Mouse (Mus musculus) ES-Bruce4 (cell line): ENCODE results near the gene Dand5.

Experiments used
- CTCF ChIP-seq: IDR thresholded peaks from one replicate; pipeline ENCODE4 v1.8.1; 2011; ENCODE audit warnings: low read depth, low read length
- EP300 ChIP-seq: IDR thresholded peaks from 2 replicates; pipeline ENCODE4 v1.6.1; 2011; ENCODE audit warnings: low read depth, low read length; ENCODE audit not compliant: insufficient read depth
- POLR2A ChIP-seq: IDR thresholded peaks from one replicate; pipeline ENCODE4 v1.8.1; 2011; ENCODE audit warnings: low read length; ENCODE audit not compliant: insufficient read depth

DNA sequence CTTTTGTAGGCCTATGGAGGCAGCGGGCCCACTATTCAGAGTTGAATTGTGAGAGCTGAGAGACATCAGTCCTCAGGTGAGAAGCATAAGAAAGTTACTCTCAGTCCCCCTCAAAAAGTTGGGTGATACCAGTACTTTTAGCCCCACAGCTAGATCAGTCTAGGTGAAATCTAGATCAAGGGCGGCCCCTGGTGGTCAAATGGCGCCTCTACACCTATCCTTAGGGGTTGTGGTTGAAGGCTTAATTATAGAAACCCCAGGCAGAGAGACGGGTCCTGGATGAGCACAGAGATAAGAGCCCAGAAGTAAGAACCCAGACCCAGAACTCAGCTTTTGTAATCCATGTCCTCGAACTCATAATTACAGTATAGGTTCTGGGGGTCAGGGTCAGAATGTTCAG lies 9.6 kb downstream of the Dand5 start:
- TF ChIP-seq CTCF = peak; percentile 58
- no peak for TF ChIP-seq POLR2A
- no peak for TF ChIP-seq EP300
